Comparison of ENCODE assay signal across 8 mouse cellular contexts in the genomic region with DNA sequence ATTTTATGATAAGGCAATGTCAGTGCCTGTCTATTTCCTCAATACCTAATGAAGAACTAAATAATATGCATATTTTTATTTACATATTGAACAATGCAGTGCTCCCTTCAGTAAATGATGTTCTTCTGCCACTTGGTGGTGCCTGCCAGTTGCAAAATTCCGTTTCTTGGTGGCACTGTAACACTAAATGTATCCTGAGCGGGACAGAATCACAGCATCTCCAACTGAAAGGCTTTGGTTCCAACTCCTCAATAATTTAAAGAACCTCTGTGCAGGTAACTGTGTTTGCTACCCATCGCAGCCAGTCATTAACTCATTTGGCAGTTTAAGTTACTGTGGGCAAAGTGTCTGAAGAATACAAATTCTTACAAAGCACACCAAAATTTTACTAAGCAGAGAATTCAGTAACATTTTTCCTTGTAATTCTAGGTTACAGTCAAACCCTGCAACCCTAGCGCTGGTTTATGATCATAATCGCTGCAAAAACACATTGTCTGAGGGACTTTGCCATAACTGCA. TPM values are rescaled to one million over a fixed set of nuclear protein-coding genes. Genes with fewer than 3 reads are reported as not detected.
DNase-seq lines count a peak whose midpoint lies in the region; ATAC-seq lines count a peak whose summit lies in the region.

No protein-coding gene starts in this region.

- H3K4me2 ChIP-seq in forebrain, embryonic 12.5 days = peak overlapping the region; percentile 84

- H3K27me3 ChIP-seq in forebrain, embryonic 12.5 days = peaks cover 17% of the 10 kb centered on the region

- H3K27ac ChIP-seq in forebrain, embryonic 12.5 days = 0 out of 2 replicates have a peak overlapping the region, but pooled peaks have one; percentile 31

- peak overlapping the region; percentile 63; the same call in 1 of the 2 replicates for H3K9ac ChIP-seq in forebrain, embryonic 12.5 days

- H3K36me3 ChIP-seq in forebrain, embryonic 12.5 days (replicated peaks) = no peaks in the 10 kb centered on the region

- peak; percentile 11 for DNase-seq in embryo, embryonic 10.5 days (ENCODE audit: low spot score)
- no peak for DNase-seq in embryo, embryonic 10 days (ENCODE audit: low spot score)
- peak; percentile 24 to 27 for DNase-seq in layer of hippocampus, postnatal 25 days (ENCODE audit: extremely low spot score in 1 of 2, low spot score in 1 of 2)
- DNase-seq in retina, embryonic 14.5 days (ENCODE audit: low spot score) = peak; percentile 22
- DNase-seq in urinary bladder, postnatal 36 days (ENCODE audit: low spot score in 2 of 2) = no peak
- no peak for DNase-seq in natural killer cell, adult 2 months (ENCODE audit: low spot score in 2 of 2)

- 37% methylated on average over 5 of the region's 5 CpGs for WGBS in forebrain, embryonic 12.5 days

- no peak for ATAC-seq in forebrain, embryonic 12.5 days (ENCODE audit: low FRiP score)
- ATAC-seq in monocyte, adult 5-6 weeks (replicated peaks; ENCODE audit: insufficient number of reproducible peaks, low FRiP score, low TSS enrichment, poor library complexity, severe bottlenecking) = no peak

- peaks cover 13% of the 10 kb centered on the region for H3K4me1 ChIP-seq in forebrain, embryonic 12.5 days

- H3K9me3 ChIP-seq in forebrain, embryonic 12.5 days = no peaks in the 10 kb centered on the region

- H3K4me3 ChIP-seq in forebrain, embryonic 12.5 days (replicated peaks) = peak overlapping the region; percentile 65

RNA-seq across cellular contexts. Expression of a gene that starts 24.4 kb away (rescaled TPM):
- 11.2 and 11.9 TPM in 2 replicates for polyA plus RNA-seq in forebrain, embryonic 12.5 days (2016; fragmentation: Nextera tagmentation; extraction: Ambion mirVana)
- total RNA-seq in layer of hippocampus, postnatal 25 days (2021) = 10 to 100 TPM; 60.2 to 64.4 TPM
- total RNA-seq in monocyte, adult 5-6 weeks (2017) = not detected in 3 replicates

Comparison
In these comparisons a context has a peak if more than half of its experiments do, and no peak if none do; other contexts are left out.
1. DNase-seq: peak in embryo, embryonic 10.5 days (single experiment), layer of hippocampus, postnatal 25 days (2 of 2) and retina, embryonic 14.5 days (single experiment); none in embryo, embryonic 10 days (single experiment), urinary bladder, postnatal 36 days (0 of 2) and natural killer cell, adult 2 months (0 of 2).
2. RNA of a gene that starts 24.4 kb away (total RNA-seq): 60.2 to 64.4 TPM in layer of hippocampus, postnatal 25 days; not detected in monocyte, adult 5-6 weeks; every median in the first group is over 10 times any median in the second.